Mouse (Mus musculus) embryonic fibroblast, embryonic 13.5 days (primary cell): ENCODE results near the gene Tomm5. TPM values are rescaled to one million over a fixed set of nuclear protein-coding genes. Genes with fewer than 3 reads are reported as not detected.
"Not testable (repeated sequence)": the region's sequence is repeated elsewhere in the genome, so short reads cannot be mapped to it uniquely, and the experiment has no call there.

Experiments
- H3K27ac ChIP-seq: 2 replicates; pipeline ENCODE4 v1.5.1; 2012; ENCODE audit warnings: low read length, control low read depth, inconsistent platforms; ENCODE audit not compliant: insufficient read depth
- H3K4me1 ChIP-seq: 2 replicates; pipeline ENCODE4 v1.6.1; 2011; ENCODE audit warnings: low read length; ENCODE audit not compliant: control insufficient read depth, insufficient read depth
- H3K4me3 ChIP-seq: 2 replicates; pipeline ENCODE4 v1.5.1; 2011; ENCODE audit warnings: mild to moderate bottlenecking, control low read depth, low read length; ENCODE audit not compliant: insufficient read depth
- CTCF ChIP-seq: IDR thresholded peaks from 2 replicates; pipeline ENCODE4 v1.5.1; 2011; ENCODE audit warnings: mild to moderate bottlenecking, control low read depth, low read length, moderate library complexity, borderline replicate concordance; ENCODE audit not compliant: insufficient read depth
- POLR2A ChIP-seq: IDR thresholded peaks from 2 replicates; pipeline ENCODE4 v1.6.1; 2011; ENCODE audit warnings: low read depth, mild to moderate bottlenecking, control low read depth, low read length, moderate library complexity
- polyA plus RNA-seq: library from polyadenylated mRNA; stranded (reverse); fragments of >200 nt; gene quantifications from 2 replicates; pipeline ENCODE4 v1.2.4, GENCODE M21; 2011; ENCODE audit warnings: low read depth; ENCODE audit not compliant: missing spikeins, insufficient read length

Tomm5 gene
- polyA plus RNA-seq, 1 experiment, result 85.1 TPM

GRCm38 (mm10) chr4:45097198-45097872, 10.6 kb downstream of the Tomm5 start:
- Histone ChIP-seq H3K4me3 (no peak overlapping the region), H3K27ac (no peak overlapping the region), H3K4me1 (no peaks in the 10 kb centered on the region)
- TF ChIP-seq POLR2A (no peak), CTCF (peak; percentile 94)

DNA sequence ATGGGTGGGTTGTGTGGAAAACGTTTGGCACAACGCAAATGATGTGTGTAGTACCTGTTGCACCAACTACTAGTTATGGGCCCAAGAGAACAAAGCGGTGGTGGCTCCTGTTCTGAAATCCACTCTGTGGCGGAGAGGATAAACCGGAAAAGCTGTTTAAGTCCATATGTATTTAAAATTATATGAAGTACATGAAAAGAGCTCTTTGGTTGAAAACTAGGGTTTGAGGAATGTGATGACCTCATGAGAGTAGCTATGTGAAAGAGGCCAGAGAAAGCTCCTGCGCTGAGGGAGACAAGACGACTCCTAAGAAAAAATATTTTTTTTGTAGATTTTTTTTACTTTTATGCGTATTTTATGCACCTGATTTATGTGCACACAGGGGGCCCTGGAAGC, 23.0 kb downstream of the Tomm5 start:
- Histone ChIP-seq H3K4me3 (peak overlapping the region; percentile 12; the same call in 1 of the 2 replicates), H3K4me1 (peaks cover 5% of the 10 kb centered on the region), H3K27ac (peak overlapping the region; percentile 84)
- TF ChIP-seq CTCF (no peak), POLR2A (no peak)

GRCm38 (mm10) chr4:45084021-45084894, 23.7 kb downstream of the Tomm5 start, which contains the start of gene Fbxo10:
Gene Fbxo10, minus strand, starts transcription at chr4:45084604.
- TF ChIP-seq POLR2A (peak; percentile 76), CTCF (no peak)
- H3K4me1 ChIP-seq, result peaks cover 5% of the 10 kb centered on the region
- H3K27ac ChIP-seq, result peak within 1 kb of the TSS; percentile 84
- peak within 1 kb of the TSS; percentile 67 for H3K4me3 ChIP-seq

DNA sequence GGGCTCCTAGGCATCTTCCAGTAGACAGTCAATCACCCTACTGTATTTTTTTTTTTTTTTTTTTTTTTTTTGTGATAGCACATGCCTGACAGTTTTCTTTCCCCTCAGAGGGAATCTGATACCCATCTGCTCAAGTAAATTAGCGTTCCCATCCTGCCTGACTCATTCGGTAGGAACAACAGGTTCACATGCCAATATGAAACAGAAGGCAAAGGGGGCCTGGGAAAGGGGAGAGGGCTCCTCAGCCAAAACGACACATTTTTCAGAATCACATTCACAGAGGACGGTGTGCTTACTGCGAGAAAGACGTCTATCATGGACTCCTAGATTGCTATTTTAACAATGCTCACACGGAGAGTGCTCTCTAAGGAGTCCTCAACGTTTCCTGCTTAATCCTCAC, 24.4 kb downstream of the Tomm5 start:
- TF ChIP-seq POLR2A, result no peak; the same call in 1 of the 2 replicates
- TF ChIP-seq CTCF, result no peak
- peaks cover 5% of the 10 kb centered on the region for H3K4me1 ChIP-seq
- H3K27ac ChIP-seq, result no peak overlapping the region
- H3K4me3 ChIP-seq, result peak overlapping the region; percentile 67

- peaks cover 5% of the 10 kb centered on the region for H3K4me1 ChIP-seq
- no peak overlapping the region for H3K27ac ChIP-seq
- no peak for TF ChIP-seq POLR2A
- no peak for TF ChIP-seq CTCF
- peak overlapping the region; percentile 67 for H3K4me3 ChIP-seq
These were observed 25.0 kb downstream of the Tomm5 start for GRCm38 (mm10) chr4:45082951-45083350.

DNA sequence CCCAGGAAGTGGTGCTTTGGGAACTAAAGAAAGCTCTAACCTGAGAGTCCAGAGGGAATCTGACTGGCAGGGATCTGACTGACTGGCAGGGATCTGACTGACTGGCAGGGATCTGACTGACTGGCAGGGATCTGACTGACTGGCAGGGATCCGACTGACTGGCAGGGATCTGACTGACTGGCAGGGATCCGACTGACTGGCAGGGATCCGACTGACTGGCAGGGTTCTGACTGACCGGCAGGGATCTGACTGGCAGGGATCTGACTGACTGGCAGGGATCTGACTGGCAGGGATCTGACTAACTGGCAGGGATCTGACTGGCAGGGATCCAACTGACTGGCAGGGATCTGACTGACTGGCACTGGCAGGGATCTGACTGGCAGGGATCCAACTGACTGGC, 26.9 kb downstream of the Tomm5 start:
- H3K4me1 ChIP-seq, H3K4me3 ChIP-seq, H3K27ac ChIP-seq: not testable (repeated sequence)

GRCm38 (mm10) chr4:45073544-45073943, 34.4 kb downstream of the Tomm5 start:
- Histone ChIP-seq H3K4me1 (no peaks in the 10 kb centered on the region), H3K4me3 (no peak overlapping the region), H3K27ac (no peak overlapping the region)
- TF ChIP-seq CTCF (no peak), POLR2A (no peak)

- TF ChIP-seq POLR2A (no peak), CTCF (no peak)
- no peak overlapping the region for H3K27ac ChIP-seq
- H3K4me3 ChIP-seq, result no peak overlapping the region
- no peaks in the 10 kb centered on the region for H3K4me1 ChIP-seq
These were observed 35.5 kb downstream of the Tomm5 start for GRCm38 (mm10) chr4:45072261-45072973.

- Histone ChIP-seq H3K27ac (no peak overlapping the region), H3K4me1 (no peaks in the 10 kb centered on the region), H3K4me3 (no peak overlapping the region)
- TF ChIP-seq CTCF (no peak), POLR2A (no peak)
These were observed 40.2 kb downstream of the Tomm5 start for GRCm38 (mm10) chr4:45067742-45068141.
